Mouse (Mus musculus) kidney, adult 2 months (tissue): ENCODE data around the gene Tuba1c.

ENCODE experiments used
- CTCF ChIP-seq: fragments of 200-500 bp; conservative IDR thresholded peaks from 2 replicates; pipeline ENCODE4 v1.5.1; 2011; ENCODE audit warnings: low read depth, mild to moderate bottlenecking, control low read depth, low read length, moderate library complexity, mixed read lengths; ENCODE audit not compliant: insufficient read depth, insufficient read length
- POLR2A ChIP-seq: fragments of 200-500 bp; IDR thresholded peaks from one replicate; pipeline ENCODE4 v1.6.1; 2011; ENCODE audit warnings: low read depth, low read length, control low read depth

GRCm38 (mm10) chr15:99044854-99045253, 15.2 kb downstream of the Tuba1c start:
- TF ChIP-seq POLR2A (no peak), CTCF (no peak)
